Mouse (Mus musculus): ENCODE measurements around the gene Tmem107.

- no peak for TF ChIP-seq CTCF (IDR thresholded peaks at IDR 0.05; ENCODE audit: borderline replicate concordance, insufficient read depth, low read depth, low read length)
- TF ChIP-seq POLR2A (IDR thresholded peaks at IDR 0.05; ENCODE audit: borderline replicate concordance, insufficient read depth, low read length) = no peak
These were observed 32.5 kb downstream of the Tmem107 start for GRCm38 (mm10) chr11:69103121-69103520.

All from cerebellum, adult 2 months (tissue).